Mouse (Mus musculus): Measurements from ENCODE around the gene Cdc40. TPM values are rescaled to one million over a fixed set of nuclear protein-coding genes. Genes with fewer than 3 reads are reported as not detected.

Cdc40 gene
- polyA plus RNA-seq, 1 experiment = 9.3 TPM

- H3K36me3 ChIP-seq (ENCODE audit: control insufficient read depth, insufficient read depth) = no peaks in the 10 kb centered on the region
- TF ChIP-seq TCF3 (IDR thresholded peaks at IDR 0.05; ENCODE audit: insufficient read length, low read depth) (no peak), SRF (IDR thresholded peaks at IDR 0.05; ENCODE audit: control insufficient read depth, insufficient read length, low read depth) (no peak), POLR2AphosphoS2 (IDR thresholded peaks at IDR 0.05; ENCODE audit: insufficient read length, low read depth) (no peak), USF1 (IDR thresholded peaks at IDR 0.05; ENCODE audit: low read depth) (no peak), POLR2A (IDR thresholded peaks at IDR 0.05; ENCODE audit: insufficient read length, low read depth) (no peak), MAX (IDR thresholded peaks at IDR 0.05; ENCODE audit: low read depth) (no peak), E2F4 (IDR thresholded peaks at IDR 0.05; ENCODE audit: insufficient read depth) (no peak), TCF12 (IDR thresholded peaks at IDR 0.05; ENCODE audit: insufficient read depth, poor library complexity, severe bottlenecking) (no peak), REST (IDR thresholded peaks at IDR 0.05; ENCODE audit: insufficient read depth, insufficient read length) (no peak), CEBPB (IDR thresholded peaks at IDR 0.05; ENCODE audit: insufficient read depth, poor library complexity, severe bottlenecking) (no peak), MYOD1 (IDR thresholded peaks at IDR 0.05; ENCODE audit: control insufficient read depth in 1 of 3, insufficient read length in 2 of 3, low read depth in 2 of 3) (no peak), MYOG (IDR thresholded peaks at IDR 0.05; ENCODE audit: control insufficient read depth in 1 of 3, insufficient read depth in 1 of 3, insufficient read length in 2 of 3, low read depth in 2 of 3) (no peak)
- no peaks in the 10 kb centered on the region for H3K27me3 ChIP-seq (ENCODE audit: control insufficient read depth, insufficient read depth, insufficient read length)
- H3ac ChIP-seq (ENCODE audit: control insufficient read depth, insufficient read length) = no peak overlapping the region
- no peak overlapping the region for H3K4me3 ChIP-seq
- H3K4me2 ChIP-seq (ENCODE audit: low read depth) = no peak overlapping the region
- peaks cover 6% of the 10 kb centered on the region for H3K79me2 ChIP-seq (ENCODE audit: control insufficient read depth, insufficient read depth)
These were observed 27.7 kb upstream of the Cdc40 start for GRCm38 (mm10) chr10:40910811-40911210.

- H3K36me3 ChIP-seq (ENCODE audit: control insufficient read depth, insufficient read depth) = no peaks in the 10 kb centered on the region
- peak overlapping the region; percentile 44 for H3K4me2 ChIP-seq (ENCODE audit: low read depth)
- no peak for TF ChIP-seq MYOG (IDR thresholded peaks at IDR 0.05; ENCODE audit: control insufficient read depth in 1 of 3, insufficient read depth in 1 of 3, insufficient read length in 2 of 3, low read depth in 2 of 3)
- no peak overlapping the region for H3K4me3 ChIP-seq
- H3K27me3 ChIP-seq (ENCODE audit: control insufficient read depth, insufficient read depth, insufficient read length) = no peaks in the 10 kb centered on the region
- H3ac ChIP-seq (ENCODE audit: control insufficient read depth, insufficient read length) = no peak overlapping the region
- H3K79me2 ChIP-seq (ENCODE audit: control insufficient read depth, insufficient read depth) = peaks cover 6% of the 10 kb centered on the region
These were observed 25.5 kb upstream of the Cdc40 start for GRCm38 (mm10) chr10:40908580-40908979.

DNA sequence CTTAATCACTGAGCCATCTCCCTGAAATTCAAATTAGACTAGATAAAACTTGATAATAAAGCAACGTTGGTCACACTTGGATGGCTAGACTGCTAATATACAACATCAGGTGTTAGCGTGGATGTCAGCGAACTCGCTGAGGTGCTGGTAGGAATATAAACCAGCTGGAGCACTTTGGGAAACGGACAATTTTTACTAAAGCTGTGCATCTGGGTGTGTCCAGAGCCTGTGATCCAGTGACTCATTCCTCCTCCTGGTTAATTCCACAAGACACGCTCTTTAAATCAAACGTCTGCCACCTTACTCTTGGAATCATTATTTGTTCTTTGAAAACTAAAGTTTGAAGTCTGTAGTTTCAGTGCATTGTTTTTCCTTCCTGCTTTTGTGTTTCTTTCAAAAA is 23.7 kb upstream of the Cdc40 start:
- Histone ChIP-seq H3ac (ENCODE audit: control insufficient read depth, insufficient read length) (no peak overlapping the region), H3K4me2 (ENCODE audit: low read depth) (peak overlapping the region; percentile 62), H3K36me3 (ENCODE audit: control insufficient read depth, insufficient read depth) (no peaks in the 10 kb centered on the region), H3K79me2 (ENCODE audit: control insufficient read depth, insufficient read depth) (peaks cover 6% of the 10 kb centered on the region), H3K4me3 (no peak overlapping the region), H3K27me3 (ENCODE audit: control insufficient read depth, insufficient read depth, insufficient read length) (no peaks in the 10 kb centered on the region)
- TF ChIP-seq SRF (IDR thresholded peaks at IDR 0.05; ENCODE audit: control insufficient read depth, insufficient read length, low read depth) (no peak), REST (IDR thresholded peaks at IDR 0.05; ENCODE audit: insufficient read depth, insufficient read length) (no peak), CEBPB (IDR thresholded peaks at IDR 0.05; ENCODE audit: insufficient read depth, poor library complexity, severe bottlenecking) (no peak), TCF3 (IDR thresholded peaks at IDR 0.05; ENCODE audit: insufficient read length, low read depth) (no peak), E2F4 (IDR thresholded peaks at IDR 0.05; ENCODE audit: insufficient read depth) (no peak)

DNA sequence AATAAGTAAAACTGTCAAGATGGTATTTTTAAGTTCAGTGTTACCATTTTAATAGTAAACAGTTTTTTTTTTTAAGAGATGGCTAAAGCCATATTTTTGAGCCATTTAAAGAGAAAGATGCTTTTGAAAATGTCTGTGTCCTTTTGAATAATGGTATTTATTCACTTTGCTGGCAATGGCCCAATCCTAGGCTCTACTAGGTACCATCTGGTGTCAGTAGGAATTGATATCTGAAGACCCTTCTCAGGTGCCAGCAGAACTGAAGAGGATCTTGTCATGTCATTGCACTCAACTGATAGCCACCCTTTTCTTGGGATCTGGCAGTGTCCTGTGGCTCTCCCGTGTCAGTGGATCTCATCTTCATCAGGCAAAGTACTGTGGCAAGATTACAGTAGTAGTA is 23.0 kb upstream of the Cdc40 start:
- Histone ChIP-seq H3K36me3 (ENCODE audit: control insufficient read depth, insufficient read depth) (no peaks in the 10 kb centered on the region), H3K4me2 (ENCODE audit: low read depth) (no peak overlapping the region), H3K4me3 (no peak overlapping the region), H3ac (ENCODE audit: control insufficient read depth, insufficient read length) (no peak overlapping the region), H3K27me3 (ENCODE audit: control insufficient read depth, insufficient read depth, insufficient read length) (no peaks in the 10 kb centered on the region), H3K79me2 (ENCODE audit: control insufficient read depth, insufficient read depth) (peaks cover 6% of the 10 kb centered on the region)
- no peak for TF ChIP-seq TCF3 (IDR thresholded peaks at IDR 0.05; ENCODE audit: insufficient read length, low read depth)
- no peak for TF ChIP-seq TCF12 (IDR thresholded peaks at IDR 0.05; ENCODE audit: insufficient read depth, poor library complexity, severe bottlenecking)
- TF ChIP-seq MAX (IDR thresholded peaks at IDR 0.05; ENCODE audit: low read depth) = no peak
- TF ChIP-seq USF1 (IDR thresholded peaks at IDR 0.05; ENCODE audit: low read depth) = no peak
- TF ChIP-seq E2F4 (IDR thresholded peaks at IDR 0.05; ENCODE audit: insufficient read depth) = no peak
- TF ChIP-seq REST (IDR thresholded peaks at IDR 0.05; ENCODE audit: insufficient read depth, insufficient read length) = no peak
- no peak for TF ChIP-seq SRF (IDR thresholded peaks at IDR 0.05; ENCODE audit: control insufficient read depth, insufficient read length, low read depth)
- no peak for TF ChIP-seq CEBPB (IDR thresholded peaks at IDR 0.05; ENCODE audit: insufficient read depth, poor library complexity, severe bottlenecking)
- TF ChIP-seq MYOD1 (IDR thresholded peaks at IDR 0.05; ENCODE audit: control insufficient read depth in 1 of 3, insufficient read length in 2 of 3, low read depth in 2 of 3) = no peak
- no peak for TF ChIP-seq POLR2AphosphoS2 (IDR thresholded peaks at IDR 0.05; ENCODE audit: insufficient read length, low read depth)
- TF ChIP-seq POLR2A (IDR thresholded peaks at IDR 0.05; ENCODE audit: insufficient read length, low read depth) = no peak
- no peak for TF ChIP-seq MYOG (IDR thresholded peaks at IDR 0.05; ENCODE audit: control insufficient read depth in 1 of 3, insufficient read depth in 1 of 3, insufficient read length in 2 of 3, low read depth in 2 of 3)

DNA sequence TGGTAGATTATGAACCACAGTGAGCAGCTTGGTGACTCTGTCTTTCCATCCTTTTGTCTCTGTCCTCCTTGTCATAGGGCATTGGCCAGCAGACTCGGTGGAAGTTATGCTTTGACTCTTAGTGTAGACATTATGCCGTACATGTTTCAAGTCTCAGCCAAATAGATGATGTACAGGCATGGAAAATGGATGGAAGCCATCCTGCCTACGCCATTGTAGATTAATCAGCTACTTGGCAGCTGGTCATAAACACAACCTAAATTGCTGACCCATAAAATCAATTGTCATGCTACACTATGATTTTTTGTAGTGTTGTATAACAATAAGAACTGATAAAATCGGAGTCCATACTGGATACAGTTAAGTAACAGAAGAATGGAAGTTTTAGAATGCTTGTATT is 18.7 kb upstream of the Cdc40 start:
- Histone ChIP-seq H3K36me3 (ENCODE audit: control insufficient read depth, insufficient read depth) (no peaks in the 10 kb centered on the region), H3K79me2 (ENCODE audit: control insufficient read depth, insufficient read depth) (no peaks in the 10 kb centered on the region), H3ac (ENCODE audit: control insufficient read depth, insufficient read length) (no peak overlapping the region), H3K4me3 (no peak overlapping the region), H3K4me2 (ENCODE audit: low read depth) (no peak overlapping the region), H3K27me3 (ENCODE audit: control insufficient read depth, insufficient read depth, insufficient read length) (no peaks in the 10 kb centered on the region)
- TF ChIP-seq TCF3 (IDR thresholded peaks at IDR 0.05; ENCODE audit: insufficient read length, low read depth) = no peak

Data from myocyte (in vitro differentiated cells).